Mouse (Mus musculus): ENCODE data around the gene Tmem176b.
"Not testable (repeated sequence)": the region's sequence is repeated elsewhere in the genome, so short reads cannot be mapped to it uniquely, and the experiment has no call there.

The Tmem176b gene

DNA sequence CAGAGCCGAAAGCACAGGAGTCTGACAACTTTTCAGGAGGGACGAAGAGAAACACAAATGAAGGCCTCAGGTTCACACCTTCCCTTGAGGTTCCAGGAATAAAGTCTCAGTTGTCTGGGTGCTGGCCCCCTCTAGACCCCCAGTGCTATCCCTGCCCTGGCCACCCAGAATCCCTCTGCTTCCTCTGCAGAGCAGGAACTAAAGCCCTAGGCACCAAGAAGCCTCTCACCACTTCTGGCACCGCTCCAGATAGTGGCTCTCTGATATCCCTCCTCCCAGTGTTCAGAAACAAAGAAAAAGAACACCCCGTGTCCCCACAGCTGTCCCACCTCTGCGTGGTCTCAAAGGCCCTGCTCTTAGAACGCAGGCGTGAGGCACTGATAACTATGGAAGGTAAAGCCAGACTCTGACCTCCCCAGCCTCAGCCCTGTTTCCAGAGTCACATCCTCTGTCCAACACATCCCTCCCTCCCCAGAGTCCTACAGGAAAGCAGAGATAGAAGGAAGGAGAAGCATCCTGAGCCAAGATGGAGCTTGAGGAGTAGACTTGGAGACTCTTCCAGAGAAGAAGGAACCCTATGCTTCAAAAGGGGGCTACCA is 826 bp downstream of the Tmem176b start, which contains the start of gene Tmem176a:
Gene Tmem176a, plus strand, starts transcription at position 549 of the 599 bp plus-strand sequence.
- peak; percentile 70 to 74 for DNase-seq

DNA sequence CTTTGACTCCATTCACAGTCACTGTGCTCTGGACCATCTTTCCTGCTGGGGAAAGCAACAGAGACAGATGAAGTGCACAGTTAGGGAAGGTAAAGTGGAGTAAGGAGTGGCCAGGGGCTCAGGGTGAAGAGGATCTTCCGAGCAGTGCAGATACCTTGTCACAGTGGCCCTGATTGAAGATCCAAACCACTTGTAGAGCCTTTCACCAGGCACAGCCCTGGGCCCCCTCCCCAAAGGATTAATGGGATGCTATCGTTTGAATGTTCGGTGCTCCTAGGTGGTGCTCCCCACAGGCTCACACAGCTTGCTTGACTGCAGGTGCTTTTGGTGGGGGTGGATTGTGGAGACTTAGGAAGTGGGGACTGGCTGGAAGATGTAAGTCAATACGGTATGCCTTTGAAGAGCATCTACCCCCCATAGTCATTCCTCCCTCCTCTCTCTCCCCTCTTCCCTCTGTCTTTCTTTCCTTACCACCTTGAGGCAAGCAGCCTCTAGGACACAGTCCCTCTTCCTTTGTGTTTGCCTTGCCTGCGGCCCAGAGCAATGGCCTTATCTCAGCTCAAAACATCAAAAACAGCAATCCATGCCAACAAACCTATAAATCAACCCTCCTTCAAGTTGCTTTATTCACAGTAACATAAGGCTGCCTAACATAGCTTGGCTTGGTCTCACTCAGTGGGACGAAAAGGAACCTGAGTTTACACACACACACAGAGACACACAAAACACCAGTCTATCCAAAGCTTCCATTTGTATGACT is 2.8 kb downstream of the Tmem176b start:
- DNase-seq = no peak

DNA sequence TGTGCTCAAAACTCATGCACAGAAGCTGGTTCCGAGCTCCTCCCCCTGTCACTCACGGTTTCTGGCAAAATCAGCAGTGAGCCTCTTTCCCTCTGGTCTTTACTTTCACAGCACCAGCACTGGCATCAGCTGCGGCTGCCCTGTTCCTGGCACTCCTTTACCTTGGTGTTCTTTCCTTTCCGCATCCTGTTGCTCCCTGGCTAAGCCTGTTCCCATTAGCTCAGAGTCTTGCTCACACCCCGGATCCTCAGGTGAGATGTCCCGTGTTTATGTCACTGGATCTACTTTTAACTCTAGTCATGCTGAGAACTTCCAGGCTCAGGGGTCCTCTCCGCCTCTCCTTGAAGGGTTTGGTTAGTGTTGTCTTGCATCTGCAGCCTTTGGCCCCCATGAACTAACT is 3.8 kb downstream of the Tmem176b start:
- no peak for DNase-seq

DNA sequence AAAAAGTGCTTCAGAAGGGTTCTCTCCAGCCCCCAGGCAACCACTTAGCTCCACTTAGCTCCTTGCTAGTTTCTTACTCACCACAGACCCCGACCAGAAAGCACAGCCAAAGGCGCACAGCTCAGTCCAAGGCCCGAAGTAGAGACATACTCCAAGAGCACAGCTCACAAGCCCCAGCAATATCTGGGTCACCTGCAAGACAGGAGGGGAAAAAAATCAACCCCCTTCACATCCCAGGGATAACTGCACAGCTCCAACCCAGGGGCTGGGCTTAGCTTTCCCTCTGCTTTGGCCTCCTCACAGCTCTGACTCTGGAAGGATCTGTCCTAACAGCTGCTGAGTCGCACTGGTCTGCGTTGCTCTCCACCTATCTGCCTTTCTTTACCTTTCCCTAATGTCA is 5.2 kb downstream of the Tmem176b start:
- no peak for DNase-seq

DNA sequence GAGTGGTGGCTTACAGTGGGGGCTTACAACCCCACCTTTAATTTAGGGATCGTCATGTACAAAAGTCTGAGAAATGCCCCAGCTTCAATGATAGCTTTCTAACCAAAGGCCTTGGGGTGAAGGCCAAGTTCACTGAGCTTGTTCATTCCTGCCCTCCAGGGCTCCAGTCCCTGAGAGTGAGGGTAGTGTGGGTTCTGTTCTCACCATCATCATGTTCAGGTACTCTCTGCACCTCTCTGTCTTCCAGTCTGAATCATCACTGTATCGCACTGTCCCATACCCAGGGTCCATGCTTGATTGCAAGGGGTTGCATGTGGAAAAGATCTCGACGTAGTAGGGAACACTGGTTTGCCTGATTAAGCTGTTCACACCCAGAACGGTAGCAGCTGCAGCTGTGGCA is 6.1 kb downstream of the Tmem176b start:
- no peak for DNase-seq

DNA sequence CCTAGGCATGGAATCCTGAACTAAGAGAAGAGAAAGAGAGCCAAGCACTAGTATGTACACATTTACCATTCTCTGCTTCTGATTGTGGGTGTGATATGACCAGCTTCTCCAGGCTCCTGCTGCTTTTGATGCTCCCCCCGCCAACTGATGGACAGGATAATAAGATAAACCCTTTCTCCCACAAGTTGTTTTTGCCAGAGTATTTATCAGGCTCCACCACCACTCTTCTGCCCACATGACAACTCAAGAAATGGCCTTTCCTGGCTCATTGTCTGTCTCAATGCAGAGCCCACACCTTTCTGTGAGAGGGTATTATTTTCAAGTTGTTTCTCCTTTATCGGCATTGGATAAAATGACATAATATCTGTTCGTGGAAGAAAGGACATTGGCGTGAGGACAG is 7.8 kb downstream of the Tmem176b start:
- DNase-seq = no peak

DNA sequence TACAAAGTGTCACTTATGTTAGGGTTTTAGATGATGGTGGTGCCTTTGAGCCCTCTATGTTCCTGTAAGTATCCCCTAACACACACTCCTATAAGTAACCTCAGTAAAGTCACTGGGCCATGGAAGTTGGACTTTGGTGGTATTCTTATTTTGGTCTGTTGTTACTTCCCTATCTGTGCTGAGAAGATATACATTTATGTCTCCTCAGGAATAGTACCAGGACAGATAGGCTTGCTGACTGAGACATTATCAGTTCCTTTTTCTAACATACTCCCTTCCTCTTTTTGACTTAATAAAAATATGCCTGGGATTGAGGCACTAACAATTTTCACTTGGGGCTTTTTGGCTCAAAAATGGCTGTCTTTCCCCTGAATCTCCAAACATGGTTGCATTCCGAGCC is 8.9 kb downstream of the Tmem176b start:
- no peak for DNase-seq

DNA sequence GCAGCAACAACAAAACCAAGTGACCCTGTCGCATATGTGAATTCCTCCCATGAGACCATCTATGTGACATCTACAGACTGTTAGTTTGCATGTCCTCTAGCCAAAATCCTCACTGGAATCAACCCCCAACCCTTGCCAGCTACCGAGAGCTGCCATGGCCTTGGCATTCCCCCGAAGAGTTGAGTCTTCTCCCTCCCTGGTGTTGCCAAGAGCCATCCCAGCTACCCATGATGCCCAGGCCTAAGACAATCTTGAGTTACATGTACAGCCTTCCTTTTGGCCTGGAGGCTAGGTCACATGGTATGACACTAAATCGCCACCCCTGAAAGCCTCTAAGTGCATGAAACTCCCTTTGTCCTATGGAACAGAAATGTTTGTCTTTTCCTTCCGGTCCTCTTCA is 10.2 kb downstream of the Tmem176b start:
- DNase-seq = no peak

DNA sequence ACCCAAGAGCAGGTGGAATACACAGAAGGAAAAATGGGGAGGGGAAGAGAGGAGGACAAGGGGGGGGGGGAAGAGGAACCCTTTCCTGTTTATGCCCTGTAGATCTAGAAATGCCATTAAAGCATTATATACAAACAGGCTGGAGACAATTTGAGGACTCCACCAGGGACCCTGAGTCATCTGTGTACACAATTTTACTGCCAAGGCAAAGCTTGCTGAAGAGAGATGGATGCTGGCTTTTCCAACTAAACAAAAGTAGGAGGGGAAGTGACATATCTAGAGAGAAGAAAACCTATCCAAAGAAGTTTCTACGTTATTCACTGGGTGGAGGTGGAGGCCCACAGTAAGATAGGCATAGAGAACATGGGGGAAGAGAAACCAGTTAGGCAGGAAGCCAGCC is 11.1 kb downstream of the Tmem176b start:
- DNase-seq = no peak

DNA sequence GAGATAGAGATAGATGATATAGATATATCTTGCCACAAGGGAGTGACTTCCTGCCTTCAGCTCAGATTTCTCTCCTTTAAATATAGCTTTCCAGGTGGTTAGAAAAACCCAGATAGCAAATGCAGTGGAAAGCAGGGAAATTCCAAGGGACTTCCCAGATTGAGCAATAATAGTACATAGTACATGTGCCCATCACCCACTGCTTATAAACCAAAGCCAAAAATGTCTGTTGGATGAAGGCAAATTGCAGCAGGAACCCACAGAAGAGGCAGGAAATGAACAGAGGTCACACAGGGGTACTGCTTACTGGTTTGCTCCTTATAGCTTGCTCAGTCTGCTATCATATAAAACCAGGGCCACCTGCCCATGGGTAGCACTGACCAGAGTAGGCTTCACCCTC is 11.6 kb downstream of the Tmem176b start:
- DNase-seq = no peak

DNA sequence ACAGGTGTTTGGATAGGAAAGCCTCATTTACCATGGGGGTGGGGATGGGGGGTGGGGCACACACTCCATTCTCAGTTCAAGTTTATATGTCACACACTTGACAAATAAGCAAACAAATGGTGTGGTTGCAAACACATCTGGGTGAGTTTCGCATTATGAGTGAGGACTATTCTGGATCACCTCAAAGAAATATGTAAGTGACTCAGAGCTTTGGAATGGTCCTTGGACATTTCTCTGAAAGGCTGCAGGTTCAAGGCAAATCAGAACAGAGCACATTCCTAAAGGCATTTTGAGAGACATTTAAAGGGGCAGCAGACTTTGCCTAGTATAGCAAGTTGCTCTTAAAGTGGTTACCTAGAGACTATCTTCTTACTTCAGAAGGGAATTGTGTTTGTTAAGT is 12.3 kb downstream of the Tmem176b start:
- no peak for DNase-seq

DNA sequence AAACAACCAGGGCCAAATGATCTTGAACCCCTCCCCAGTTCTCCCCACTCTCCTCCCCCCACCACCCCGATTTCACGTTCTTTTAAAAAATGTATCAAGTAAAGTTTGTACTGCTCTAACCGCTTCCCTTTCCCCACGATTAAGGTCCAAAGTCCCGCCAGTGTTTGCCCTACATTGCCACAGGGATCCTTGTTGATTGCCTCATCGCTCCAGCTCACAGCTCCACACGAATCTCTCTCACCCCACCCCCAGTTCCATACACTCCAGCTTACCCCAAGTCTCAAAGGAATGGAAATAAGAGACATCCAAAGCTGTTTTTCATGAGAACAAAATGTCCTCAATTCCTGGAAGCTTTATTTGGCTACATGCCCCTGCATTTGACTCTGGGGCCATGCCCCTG is 16.3 kb downstream of the Tmem176b start:
- no peak for DNase-seq

DNA sequence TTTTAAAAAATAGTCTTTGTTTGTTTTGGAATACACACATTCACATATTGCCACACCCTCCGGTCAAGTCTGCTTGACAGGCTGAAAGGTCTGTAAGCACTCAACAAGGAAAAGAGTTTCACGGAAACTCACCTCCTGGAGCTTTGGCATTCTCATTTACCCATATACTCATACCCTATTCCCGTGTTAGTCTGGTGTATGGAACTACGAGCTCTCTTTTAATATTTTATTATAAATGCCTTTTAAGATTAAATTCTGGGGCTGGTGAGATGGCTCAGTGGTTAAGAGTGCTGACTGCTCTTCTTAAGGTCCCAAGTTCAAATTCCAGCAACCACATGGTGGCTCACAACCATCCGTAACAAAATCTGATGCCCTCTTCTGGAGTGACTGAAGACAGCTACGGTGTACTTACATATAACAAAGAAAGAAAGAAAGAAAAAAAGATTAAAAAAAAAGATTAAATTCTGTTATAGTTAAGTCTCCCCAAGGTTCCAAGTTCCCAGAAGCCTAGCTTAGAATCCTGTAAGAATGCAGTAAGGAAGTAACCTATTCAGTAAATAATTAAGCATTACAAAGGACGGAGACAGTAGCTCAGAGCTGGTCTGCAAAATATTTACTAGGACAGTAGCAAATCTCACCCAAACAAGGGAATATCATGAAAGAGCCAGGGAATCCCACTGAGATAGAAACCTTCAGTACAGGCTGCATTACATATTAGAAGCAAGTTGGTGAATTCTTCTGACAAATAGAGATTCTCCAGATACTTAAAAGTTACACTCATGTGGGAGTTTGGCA is 19.1 kb downstream of the Tmem176b start:
- not testable (repeated sequence) for DNase-seq

DNA sequence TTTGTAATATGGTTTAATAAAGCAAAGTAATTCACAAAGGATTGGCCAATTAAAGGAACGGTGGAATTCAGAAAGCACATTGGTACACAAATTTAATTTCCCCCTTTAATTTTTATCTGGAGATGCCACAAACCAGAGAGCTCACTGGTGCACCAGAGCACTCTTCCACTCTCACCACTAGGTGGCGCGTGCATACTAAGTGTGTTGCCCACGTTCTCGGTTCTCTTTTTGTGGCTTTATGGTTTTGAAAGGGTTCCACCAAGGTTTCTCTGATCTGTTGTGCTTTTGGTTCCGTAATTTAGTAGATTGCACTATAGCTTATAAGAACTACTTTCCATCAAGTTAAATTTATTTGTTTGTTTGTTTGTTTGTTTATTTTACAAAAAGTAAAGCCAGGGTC is 23.5 kb downstream of the Tmem176b start:
- peak; percentile 88 to 89 for DNase-seq

DNA sequence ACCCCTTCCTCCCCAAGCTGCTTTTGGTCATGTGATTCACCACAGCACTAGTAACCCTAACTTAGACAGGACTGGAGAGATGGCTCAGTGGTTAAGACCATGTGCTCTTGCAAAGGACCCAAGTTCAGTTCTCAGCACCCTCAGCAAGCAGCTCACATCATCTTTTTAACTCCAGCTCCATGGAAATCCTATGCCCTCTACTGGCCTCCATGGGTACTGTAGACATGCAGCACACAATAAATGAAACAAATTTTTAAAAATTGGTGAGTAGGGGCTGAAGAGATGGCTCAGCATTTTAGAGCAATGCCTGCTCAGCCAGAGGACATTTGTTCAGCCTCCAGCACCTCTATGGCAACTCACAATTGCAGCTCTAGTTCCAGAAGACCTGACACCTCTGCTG is 26.3 kb downstream of the Tmem176b start:
- peak in 1 of 2 experiments; percentile 19 for DNase-seq

DNA sequence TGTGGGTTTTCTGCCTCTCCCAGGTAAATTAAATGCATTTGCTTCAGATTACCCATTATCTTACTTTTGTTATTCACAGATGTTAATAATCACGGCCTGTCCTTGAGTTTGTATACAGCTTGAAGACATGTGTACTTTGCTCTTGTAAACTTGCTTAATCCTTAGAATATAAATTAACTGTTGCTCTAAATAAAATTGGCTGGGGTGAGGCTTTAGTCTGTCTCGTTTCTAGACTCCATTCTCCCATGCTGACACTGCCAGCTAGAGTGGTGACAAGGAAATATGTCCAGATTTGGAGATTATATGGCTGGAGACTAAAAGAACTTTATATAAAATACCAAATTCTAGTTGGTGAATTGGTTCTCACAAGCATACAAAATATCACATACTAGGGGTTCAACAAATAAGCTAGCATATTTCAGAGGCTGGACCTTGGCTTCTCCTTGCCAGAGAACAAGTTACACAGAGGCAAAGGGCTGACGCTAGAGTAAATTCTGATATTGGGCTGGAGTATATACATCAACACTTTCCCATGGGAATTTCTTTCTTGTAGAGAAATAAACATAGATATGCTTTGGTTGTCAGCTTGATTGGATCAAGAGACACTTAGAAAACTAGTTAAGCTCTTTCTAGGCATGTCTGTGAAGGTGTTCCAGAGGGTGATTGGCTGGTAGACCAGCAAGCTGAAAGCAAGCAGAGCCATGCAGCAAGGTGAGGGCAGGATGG is 31.6 kb downstream of the Tmem176b start:
- DNase-seq = no peak

DNA sequence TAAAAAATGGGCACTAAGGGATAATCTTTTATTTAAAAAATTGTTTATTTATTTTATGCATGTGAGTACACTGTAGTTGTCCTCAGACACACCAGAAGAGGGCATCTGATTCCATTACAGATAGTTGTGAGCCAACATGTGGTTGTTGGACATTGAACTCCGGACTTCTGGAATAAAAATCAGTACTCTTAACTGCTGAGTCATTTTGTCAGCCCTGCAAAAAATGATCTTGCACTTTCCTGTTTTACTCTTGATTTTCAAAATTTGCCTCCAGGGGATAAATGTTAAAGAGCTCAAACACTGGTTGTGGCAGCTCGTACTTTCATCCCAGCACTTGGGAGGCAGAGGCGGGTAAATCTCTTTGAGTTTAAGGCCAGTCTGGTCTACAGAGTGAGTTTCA is 34.5 kb downstream of the Tmem176b start:
- no peak for DNase-seq

DNA sequence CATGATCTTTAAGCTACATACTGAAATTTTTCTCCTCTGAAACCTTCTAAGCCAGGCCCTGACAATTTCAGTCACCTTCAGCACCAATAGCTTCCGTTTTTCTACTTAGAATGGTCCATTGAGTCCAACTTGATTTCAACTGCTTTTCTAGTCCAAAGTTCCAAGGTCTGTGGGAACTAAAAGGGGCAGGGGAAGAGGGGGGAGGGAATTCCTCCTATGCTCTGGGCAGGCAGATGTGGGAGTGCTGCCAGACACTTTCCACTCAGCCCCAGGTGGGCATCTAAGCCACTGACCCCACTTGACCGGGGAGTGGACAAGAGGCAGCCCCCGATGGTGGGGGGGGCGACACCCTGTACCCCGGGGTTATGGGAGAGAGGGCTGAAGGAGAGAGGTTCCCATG is 37.0 kb downstream of the Tmem176b start:
- no peak for DNase-seq

DNA sequence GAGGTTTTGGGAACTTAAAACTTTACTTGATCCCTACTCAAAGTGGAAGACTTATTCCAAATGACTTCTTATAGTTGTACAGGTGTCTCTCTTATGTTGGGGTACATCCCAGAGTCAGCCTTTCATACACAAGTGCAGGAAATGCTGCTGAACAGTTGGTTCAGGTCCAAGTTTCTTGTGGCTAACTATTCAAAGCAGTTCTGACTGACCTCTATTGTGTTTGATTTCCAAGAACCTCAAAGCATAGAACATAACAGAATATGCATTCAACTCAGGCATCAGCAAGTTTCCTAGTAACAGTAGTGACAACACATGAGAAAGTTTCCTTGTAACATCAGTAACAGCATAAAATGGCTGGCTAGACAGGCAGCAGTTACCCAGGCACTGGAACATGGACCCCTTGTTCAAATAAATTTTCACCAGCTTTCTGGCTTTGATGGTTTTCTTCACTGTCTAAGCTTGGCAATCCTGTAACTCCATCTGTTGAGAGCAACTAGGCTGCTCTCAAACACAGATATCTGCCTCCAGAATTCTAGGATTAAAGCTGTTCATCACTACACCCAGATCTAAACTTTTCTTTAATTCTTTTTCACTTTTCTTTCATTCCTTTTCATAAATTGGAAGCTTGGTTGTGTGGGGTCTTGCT is 37.8 kb downstream of the Tmem176b start:
- DNase-seq = no peak

DNA sequence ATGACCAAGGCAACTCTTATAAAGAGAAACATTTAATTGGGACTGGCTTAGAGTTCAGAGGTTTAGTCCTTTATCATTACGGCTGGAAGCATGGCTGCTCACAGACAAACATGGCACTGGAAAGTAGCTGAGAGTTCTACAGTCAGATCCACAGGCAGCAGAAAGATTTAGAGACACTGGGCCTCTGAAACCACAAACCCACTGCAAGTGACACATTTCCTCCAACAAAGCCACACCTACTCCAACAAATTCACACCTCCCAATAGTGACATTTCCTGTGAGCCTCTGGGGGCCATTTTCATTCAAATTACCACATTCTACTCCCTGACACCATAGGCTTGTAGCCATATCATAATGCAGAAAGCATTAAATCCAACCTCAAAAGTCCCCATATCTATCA is 39.4 kb downstream of the Tmem176b start:
- no peak for DNase-seq

DNA sequence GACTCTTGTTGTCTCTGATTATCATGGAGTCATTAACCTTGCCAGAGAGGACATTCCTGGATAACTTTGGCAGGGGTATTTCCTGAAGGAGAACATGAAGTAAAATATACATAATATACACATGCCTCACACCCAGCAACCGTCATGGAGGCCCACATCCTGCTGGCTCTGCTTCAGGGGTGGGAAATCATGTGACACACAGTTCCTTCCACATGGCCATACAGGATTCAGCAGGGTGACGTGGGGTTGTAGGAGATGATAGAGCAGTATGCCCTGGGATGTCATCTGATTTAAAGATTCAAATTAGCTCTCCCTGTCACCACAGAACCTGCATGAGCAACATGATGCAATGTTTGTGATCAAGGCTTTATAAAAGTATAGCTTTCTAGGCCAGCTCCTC is 53.4 kb downstream of the Tmem176b start:
- no peak for DNase-seq

DNA sequence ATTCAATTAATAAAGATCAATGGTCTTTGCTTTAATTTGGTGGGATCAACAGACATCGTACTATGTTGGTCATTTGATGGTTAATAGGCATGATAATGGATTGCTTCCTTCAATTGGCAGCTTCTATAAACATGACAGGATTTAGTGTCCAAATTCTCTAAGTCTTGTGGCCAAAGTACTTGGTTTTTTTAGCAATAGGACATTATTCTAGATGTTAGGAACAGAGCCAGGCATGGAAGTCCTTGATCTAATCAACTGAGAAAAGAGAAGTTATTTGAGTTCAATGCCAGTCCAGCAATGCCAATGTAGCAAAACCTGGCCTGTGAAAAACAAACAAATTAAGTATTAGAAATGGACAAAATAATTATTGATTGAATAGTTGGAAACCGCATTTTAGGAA is 55.7 kb downstream of the Tmem176b start:
- DNase-seq = no peak

DNA sequence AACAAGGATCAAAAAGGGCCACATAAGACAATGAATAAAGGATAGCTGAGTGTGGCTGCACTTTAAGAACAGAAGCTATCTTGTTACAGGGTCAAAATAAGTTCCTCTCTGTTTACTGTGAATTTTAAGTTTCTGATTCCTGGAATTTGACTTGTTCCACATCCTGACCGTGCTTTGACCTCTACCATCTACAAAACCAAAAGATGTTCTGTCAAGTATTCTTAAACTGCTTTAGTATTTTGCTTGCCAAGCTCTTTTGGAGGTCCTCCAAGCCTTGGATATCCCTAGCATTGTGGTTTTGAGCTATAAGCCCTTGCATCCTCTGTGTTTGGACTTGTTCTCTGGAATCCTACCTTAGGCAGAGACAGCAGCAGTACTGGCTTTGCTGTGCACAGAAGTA is 56.1 kb downstream of the Tmem176b start:
- no peak for DNase-seq
